Mouse (Mus musculus) gastrocnemius, adult 2 months (tissue): ENCODE measurements around the gene Plcd3. TPM values are rescaled to one million over a fixed set of nuclear protein-coding genes. Genes with fewer than 3 reads are reported as not detected.

Experiments used
- DNase-seq: peaks from one replicate; pipeline ENCODE4 v3.0.0; 2022
- H3K27ac ChIP-seq: fragments of 200-600 bp; 2 replicates; pipeline ENCODE4 v1.8.1; 2022; ENCODE audit warnings: mild to moderate bottlenecking
- H3K4me3 ChIP-seq: fragments of 200-600 bp; 2 replicates; pipeline ENCODE4 v1.8.1; 2022; ENCODE audit warnings: mild to moderate bottlenecking, moderate library complexity
- CTCF ChIP-seq: fragments of 200-600 bp; IDR thresholded peaks from 2 replicates; pipeline ENCODE4 v1.8.1; 2022; ENCODE audit warnings: antibody characterized with exemption, mild to moderate bottlenecking, moderate library complexity
- intact Hi-C: fragments of 180-260 bp; cut with DNase I; formaldehyde crosslinking; loops from one replicate; pipeline ENCODE4 v1.15.1; 2025
- total RNA-seq, 2 experiments: library from RNA; stranded (reverse); gene quantifications; 2 replicates each; pipeline ENCODE4 v1.2.3; 2021

Plcd3 gene
- total RNA-seq, 2 experiments from 2014 or later = 4.6 to 5.9 TPM

GRCm38 (mm10) chr11:103116008-103116818, 14.8 kb upstream of the Plcd3 start, which contains the start of gene Hexim1:
Gene Hexim1 (plus strand): TSS chr11:103116231.
- Histone ChIP-seq H3K27ac (peak within 1 kb of the TSS; percentile 94), H3K4me3 (peak within 1 kb of the TSS; percentile 86)
- intact Hi-C loops = loop anchor here (1.0 kb wide), 1 partner anchor 16 kb away; the partner anchor contains the start of gene Hexim2
- peak; percentile 100 for DNase-seq
- TF ChIP-seq CTCF = no peak

- intact Hi-C loops = loop anchor here (1.0 kb wide), 1 partner anchor 17 kb away; the partner anchor contains the start of gene Hexim2
- no peak for TF ChIP-seq CTCF
Observed at GRCm38 (mm10) chr11:103115163-103116007, 13.9 kb upstream of the Plcd3 start.

GRCm38 (mm10) chr11:103114270-103114943, 12.9 kb upstream of the Plcd3 start:
- H3K27ac ChIP-seq = peak overlapping the region; percentile 94
- intact Hi-C loops = no loop called here
- no peak for TF ChIP-seq CTCF
- DNase-seq = no peak
- peak overlapping the region; percentile 86 for H3K4me3 ChIP-seq

More at GRCm38 (mm10) chr11:103115163-103116007, 13.9 kb upstream of the Plcd3 start:
- Histone ChIP-seq H3K27ac (peak overlapping the region; percentile 94), H3K4me3 (peak overlapping the region; percentile 86)
- DNase-seq = peak; percentile 88

- intact Hi-C loops = no loop called here
- H3K4me3 ChIP-seq = no peak overlapping the region
- no peak for DNase-seq
- no peak for TF ChIP-seq CTCF
- H3K27ac ChIP-seq = peak overlapping the region; percentile 94
Observed at GRCm38 (mm10) chr11:103113771-103114170, 12.3 kb upstream of the Plcd3 start.

- Histone ChIP-seq H3K27ac (peak overlapping the region; percentile 94), H3K4me3 (peak overlapping the region; percentile 70)
- DNase-seq = no peak
- no peak for TF ChIP-seq CTCF
- intact Hi-C loops = no loop called here
Observed at GRCm38 (mm10) chr11:103113005-103113404, 11.5 kb upstream of the Plcd3 start.

GRCm38 (mm10) chr11:103112552-103112912, 11.1 kb upstream of the Plcd3 start:
- intact Hi-C loops = no loop called here
- no peak for TF ChIP-seq CTCF
- H3K27ac ChIP-seq = peak overlapping the region; percentile 94
- DNase-seq = no peak
- H3K4me3 ChIP-seq = peak overlapping the region; percentile 70

- Histone ChIP-seq H3K27ac (peak overlapping the region; percentile 94), H3K4me3 (peak overlapping the region; percentile 70)
- DNase-seq = peak; percentile 91
- TF ChIP-seq CTCF = no peak
- intact Hi-C loops = no loop called here
Observed at GRCm38 (mm10) chr11:103111881-103112551, 10.6 kb upstream of the Plcd3 start.

- intact Hi-C loops = no loop called here
- DNase-seq = no peak
- H3K27ac ChIP-seq = peak overlapping the region; percentile 94
- no peak for TF ChIP-seq CTCF
- H3K4me3 ChIP-seq = peak overlapping the region; percentile 70
Observed at GRCm38 (mm10) chr11:103111301-103111700, 9.8 kb upstream of the Plcd3 start.

GRCm38 (mm10) chr11:103106386-103106785, 4.9 kb upstream of the Plcd3 start:
- DNase-seq = no peak
- H3K27ac ChIP-seq = 0 out of 2 replicates have a peak overlapping the region, but pooled peaks have one; percentile 25
- H3K4me3 ChIP-seq = no peak overlapping the region
- intact Hi-C loops = no loop called here
- TF ChIP-seq CTCF = no peak

GRCm38 (mm10) chr11:103105810-103106209, 4.4 kb upstream of the Plcd3 start:
- no peak for DNase-seq
- no peak for TF ChIP-seq CTCF
- Histone ChIP-seq H3K4me3 (peak overlapping the region; percentile 6; the same call in 1 of the 2 replicates), H3K27ac (peak overlapping the region; percentile 25)
- intact Hi-C loops = no loop called here

GRCm38 (mm10) chr11:103105180-103105725, 3.8 kb upstream of the Plcd3 start:
- H3K27ac ChIP-seq = peak overlapping the region; percentile 25
- peak; percentile 36 for DNase-seq
- TF ChIP-seq CTCF = peak; percentile 3; the same call in 1 of the 2 replicates
- peak overlapping the region; percentile 6 for H3K4me3 ChIP-seq
- intact Hi-C loops = no loop called here

GRCm38 (mm10) chr11:103104469-103104868, 3.0 kb upstream of the Plcd3 start:
- intact Hi-C loops = loop anchor here (5.0 kb wide), 2 partner anchors 38 to 223 kb away; no protein-coding TSS in a partner anchor
- no peak for DNase-seq
- Histone ChIP-seq H3K4me3 (no peak overlapping the region; the same call in 1 of the 2 replicates), H3K27ac (no peak overlapping the region)
- no peak for TF ChIP-seq CTCF
